Mouse (Mus musculus) forebrain, embryonic 12.5 days (tissue): ENCODE data around the gene Wdr4. TPM values are rescaled to one million over a fixed set of nuclear protein-coding genes. Genes with fewer than 3 reads are reported as not detected.
"Not testable (repeated sequence)": the region's sequence is repeated elsewhere in the genome, so short reads cannot be mapped to it uniquely, and the experiment has no call there.

Experiments used
- ATAC-seq: fragments of 200-750 bp; cut with Nextera tagmentation; 2 replicates; pipeline ENCODE4 v1.8.0; 2017; ENCODE audit warnings: moderate TSS enrichment; ENCODE audit not compliant: low FRiP score
- H3K27ac ChIP-seq: fragments of 300-500 bp; sonication (generic); 2 replicates; pipeline ENCODE4 v1.5.1; 2016; ENCODE audit warnings: mild to moderate bottlenecking
- H3K27me3 ChIP-seq: fragments of 300-500 bp; sonication (generic); 2 replicates; pipeline ENCODE4 v1.6.1; 2016; ENCODE audit warnings: mild to moderate bottlenecking
- H3K36me3 ChIP-seq: fragments of 300-500 bp; sonication (generic); replicated peaks from 2 replicates; pipeline ENCODE4 v1.6.1; 2016; ENCODE audit warnings: mild to moderate bottlenecking
- H3K4me1 ChIP-seq: fragments of 300-500 bp; sonication (generic); 2 replicates; pipeline ENCODE4 v1.6.1; 2016
- H3K4me2 ChIP-seq: fragments of 300-500 bp; sonication (generic); 2 replicates; pipeline ENCODE4 v1.6.1; 2016; ENCODE audit warnings: mild to moderate bottlenecking, moderate library complexity
- H3K4me3 ChIP-seq: fragments of 300-500 bp; sonication (generic); replicated peaks from 2 replicates; pipeline ENCODE4 v1.5.1; 2016; ENCODE audit warnings: mild to moderate bottlenecking
- H3K9ac ChIP-seq: fragments of 300-500 bp; sonication (generic); 2 replicates; pipeline ENCODE4 v1.6.1; 2016; ENCODE audit warnings: mild to moderate bottlenecking
- H3K9me3 ChIP-seq: fragments of 300-500 bp; sonication (generic); 2 replicates; pipeline ENCODE4 v1.6.1; 2016
- WGBS: fragments of 180-500 bp; shearing (Covaris S2); methylation state at CpG from one replicate; pipeline ENCODE4 v1.1.7; 2016; 5-methylcytosine and 5-hydroxymethylcytosine counted together
- polyA plus RNA-seq: library from polyadenylated mRNA; unstranded; fragments of >200 nt; fragmentation: Nextera tagmentation; extraction: Ambion mirVana; gene quantifications from 2 replicates; pipeline ENCODE4 v1.2.1, GENCODE M21; 2016

The Wdr4 gene
- polyA plus RNA-seq, 1 experiment from 2014 or later, result 43.2 TPM

DNA sequence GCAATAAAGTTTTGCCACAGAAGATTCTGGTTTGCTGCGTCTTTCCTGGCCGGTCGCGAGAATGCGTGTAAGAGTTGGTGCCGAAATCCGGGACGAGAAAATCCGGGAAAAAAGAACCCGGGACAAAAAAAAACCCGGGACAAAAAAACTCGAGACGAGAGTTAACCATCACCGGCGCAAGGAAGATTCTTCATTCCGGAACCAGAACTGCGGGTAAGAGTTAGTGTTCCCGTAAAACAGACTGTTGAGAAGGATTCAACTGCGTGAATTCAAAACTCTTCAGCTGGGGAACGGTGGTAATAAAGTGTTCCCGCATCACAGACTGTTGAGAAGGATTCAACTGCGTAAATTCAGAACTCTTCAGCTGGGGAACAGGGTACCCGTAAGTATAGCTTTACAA lies 32.8 kb upstream of the Wdr4 start:
- not testable (repeated sequence) for H3K9me3 ChIP-seq, H3K27ac ChIP-seq, H3K9ac ChIP-seq, ATAC-seq, H3K4me3 ChIP-seq, H3K36me3 ChIP-seq, H3K27me3 ChIP-seq, H3K4me2 ChIP-seq
- WGBS, result 94% methylated on average over 23 of the region's 23 CpGs
- H3K4me1 ChIP-seq, result peaks cover 12% of the 10 kb centered on the region

DNA sequence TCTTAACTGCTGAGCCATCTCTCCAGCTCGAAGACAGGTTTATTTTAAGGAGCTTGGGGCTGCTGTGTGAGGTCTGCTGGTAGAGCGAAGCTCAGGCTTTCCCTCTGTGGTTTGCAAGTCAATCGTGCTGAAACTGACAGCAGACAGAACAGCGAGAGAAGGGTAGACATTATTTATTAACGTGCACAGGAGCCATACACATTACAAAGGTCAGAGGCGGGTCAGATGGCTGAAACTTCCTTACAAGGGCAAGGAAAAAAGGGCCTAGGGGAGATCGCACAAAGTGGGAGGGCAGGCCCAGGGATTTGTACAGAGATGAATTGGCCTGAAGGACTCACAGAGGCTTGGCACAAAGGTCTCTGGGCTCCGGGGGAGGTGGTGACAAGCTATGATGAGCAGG lies 29.6 kb upstream of the Wdr4 start:
- Histone ChIP-seq H3K9ac (no peak overlapping the region), H3K4me1 (peaks cover 6% of the 10 kb centered on the region), H3K27ac (no peak overlapping the region), H3K27me3 (no peaks in the 10 kb centered on the region), H3K9me3 (0 out of 2 replicates have a peak, but pooled peaks cover 3% of the 10 kb centered on the region), H3K36me3 (no peaks in the 10 kb centered on the region), H3K4me2 (no peak overlapping the region), H3K4me3 (no peak overlapping the region)
- ATAC-seq, result no peak
- WGBS, result 71% methylated on average over 8 of the region's 8 CpGs

DNA sequence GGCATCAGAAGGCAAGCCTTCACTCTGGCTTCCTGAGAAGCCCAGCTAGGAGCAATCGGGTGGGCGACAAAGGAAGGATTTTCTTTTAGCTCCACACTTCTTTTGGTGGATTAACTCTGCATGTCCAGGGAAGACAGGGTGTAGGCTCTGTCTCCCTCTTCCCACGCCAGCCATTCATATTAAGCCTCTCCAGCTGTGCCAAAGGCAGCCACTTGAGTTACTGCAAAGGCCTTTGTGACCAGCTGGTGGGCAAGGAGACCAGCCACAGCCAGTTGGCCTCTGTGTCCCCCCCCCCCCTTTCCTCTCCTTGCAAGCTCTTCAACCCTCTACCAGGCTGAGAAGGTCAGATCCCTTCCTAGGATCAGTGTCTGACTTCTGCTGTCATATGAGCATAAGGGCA lies 28.2 kb upstream of the Wdr4 start:
- 16% methylated on average over 3 of the region's 3 CpGs for WGBS

DNA sequence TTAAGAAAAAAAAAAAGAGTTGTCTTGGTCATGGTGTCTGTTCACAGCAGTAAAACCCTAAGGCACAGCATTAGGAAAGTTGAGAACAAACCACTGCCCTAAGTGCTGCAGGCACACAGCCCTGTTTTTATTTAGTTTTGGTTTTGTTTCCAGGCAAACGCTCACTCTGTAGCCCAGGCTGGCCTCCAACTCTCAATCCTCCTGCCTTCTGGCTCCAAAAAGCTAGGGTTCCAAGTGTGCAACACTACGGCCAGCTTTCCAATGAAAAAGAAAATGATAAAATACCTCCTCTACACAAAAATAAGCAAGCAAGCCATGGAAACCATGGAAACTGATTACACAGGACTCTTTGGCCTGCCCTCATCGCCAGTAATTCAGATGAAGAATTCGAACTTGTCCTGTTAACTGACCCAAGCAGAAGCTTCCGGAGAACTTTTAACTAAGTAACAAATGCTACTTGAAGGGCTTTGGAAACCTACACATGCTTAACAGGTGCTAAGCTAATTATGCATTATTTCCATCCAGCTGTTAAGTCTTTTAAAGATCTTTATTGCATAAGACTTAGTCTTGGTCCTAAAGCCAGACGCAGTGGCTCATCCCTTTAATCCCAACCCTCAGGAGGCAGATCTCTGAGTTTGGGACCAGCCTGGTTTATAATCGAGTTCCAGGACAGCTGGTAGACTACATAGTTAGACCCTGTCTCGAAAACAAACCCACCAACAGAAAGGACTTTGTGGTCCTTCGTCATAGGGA lies 26.8 kb upstream of the Wdr4 start:
- H3K27me3 ChIP-seq, result no peaks in the 10 kb centered on the region
- H3K4me3 ChIP-seq, result no peak overlapping the region
- no peaks in the 10 kb centered on the region for H3K36me3 ChIP-seq
- 88% methylated on average over 9 of the region's 9 CpGs for WGBS
- no peak overlapping the region for H3K9ac ChIP-seq
- peaks cover 10% of the 10 kb centered on the region for H3K4me1 ChIP-seq
- H3K4me2 ChIP-seq, result no peak overlapping the region
- no peak for ATAC-seq
- no peak overlapping the region for H3K27ac ChIP-seq
- 0 out of 2 replicates have a peak, but pooled peaks cover 3% of the 10 kb centered on the region for H3K9me3 ChIP-seq

More for the DNA sequence above, 28.2 kb upstream of the Wdr4 start:
- Histone ChIP-seq H3K9ac (no peak overlapping the region), H3K27ac (no peak overlapping the region), H3K4me3 (no peak overlapping the region), H3K9me3 (0 out of 2 replicates have a peak, but pooled peaks cover 3% of the 10 kb centered on the region), H3K4me1 (peaks cover 8% of the 10 kb centered on the region), H3K4me2 (no peak overlapping the region), H3K36me3 (no peaks in the 10 kb centered on the region), H3K27me3 (no peaks in the 10 kb centered on the region)
- ATAC-seq, result no peak

DNA sequence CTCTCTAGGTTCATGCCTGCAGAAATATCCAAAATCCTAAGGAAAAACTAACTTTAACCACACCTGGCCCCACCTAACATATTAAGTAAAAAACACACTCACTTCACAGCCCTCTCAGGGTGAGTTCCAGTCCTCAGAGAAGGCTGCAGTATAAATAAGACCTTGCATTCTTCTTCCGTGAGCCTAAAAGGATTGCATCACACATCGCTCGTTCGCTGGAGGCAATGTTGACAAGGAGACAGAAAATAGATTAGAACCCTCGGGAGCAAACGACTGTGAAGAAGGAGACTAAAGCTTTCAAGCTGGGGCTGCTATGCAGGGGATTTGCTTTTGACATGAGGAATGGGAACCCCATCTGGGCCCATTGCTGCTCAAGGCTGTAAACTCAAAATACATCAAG lies 23.8 kb upstream of the Wdr4 start:
- Histone ChIP-seq H3K4me2 (no peak overlapping the region), H3K27me3 (no peaks in the 10 kb centered on the region), H3K4me3 (no peak overlapping the region), H3K36me3 (no peaks in the 10 kb centered on the region), H3K9ac (no peak overlapping the region), H3K4me1 (peaks cover 24% of the 10 kb centered on the region), H3K9me3 (0 out of 2 replicates have a peak, but pooled peaks cover 3% of the 10 kb centered on the region), H3K27ac (no peak overlapping the region)
- WGBS, result 34% methylated on average over 6 of the region's 6 CpGs
- ATAC-seq, result no peak

DNA sequence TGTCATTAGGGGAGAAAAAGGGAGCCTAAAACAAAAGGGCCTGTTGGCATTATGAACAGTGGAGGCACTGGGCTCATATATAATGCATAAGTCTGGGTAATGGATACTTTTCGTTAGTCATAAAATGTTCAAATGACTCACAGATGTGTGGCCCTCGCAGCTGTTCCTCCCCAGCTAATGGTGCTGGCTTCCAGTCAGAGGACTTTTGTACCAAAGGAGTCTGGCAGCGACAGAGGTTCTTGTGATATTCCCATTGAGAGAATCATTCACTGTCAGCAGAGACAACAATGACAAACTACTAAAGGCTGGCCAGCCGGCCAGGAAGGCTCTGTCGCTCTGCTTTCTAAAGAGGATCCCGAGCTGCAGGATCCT lies 21.7 kb upstream of the Wdr4 start:
- Histone ChIP-seq H3K27me3 (no peaks in the 10 kb centered on the region), H3K36me3 (no peaks in the 10 kb centered on the region), H3K9me3 (0 out of 2 replicates have a peak, but pooled peaks cover 1% of the 10 kb centered on the region), H3K27ac (peak overlapping the region; percentile 56; the same call in 1 of the 2 replicates), H3K4me2 (no peak overlapping the region), H3K4me1 (peaks cover 18% of the 10 kb centered on the region), H3K9ac (no peak overlapping the region), H3K4me3 (no peak overlapping the region)
- 39% methylated on average over 6 of the region's 6 CpGs for WGBS
- no peak for ATAC-seq

DNA sequence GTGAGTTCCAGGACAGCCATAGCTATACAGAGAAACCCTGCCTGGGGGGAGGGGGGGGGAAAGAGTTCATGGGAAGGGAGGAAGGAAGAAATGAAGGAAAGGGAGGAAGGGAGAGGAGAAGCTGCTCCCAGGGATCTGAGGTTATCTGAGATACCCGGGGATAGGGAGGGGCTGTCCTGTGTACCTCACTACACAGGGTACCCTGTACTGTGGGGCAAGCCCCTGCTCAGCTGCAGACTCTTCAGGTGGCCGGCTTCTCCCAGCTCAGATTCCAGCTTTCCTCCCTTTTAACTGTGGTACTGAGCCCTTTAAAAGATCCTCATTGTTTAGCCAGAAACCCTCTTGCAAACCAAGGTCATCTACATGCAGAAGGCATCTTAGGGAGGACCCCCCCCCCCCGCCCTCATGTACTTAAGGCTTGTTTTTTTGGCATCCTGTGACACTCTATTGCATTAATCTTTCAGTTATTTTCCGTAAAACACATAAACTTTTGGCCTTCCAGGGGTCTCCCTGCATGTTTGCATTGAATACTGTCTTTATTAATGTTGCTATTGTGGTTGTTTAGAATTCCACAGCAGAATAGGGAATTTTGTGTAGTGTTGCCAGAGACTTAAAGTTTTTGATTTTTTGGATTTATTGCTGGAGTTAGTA lies 21.2 kb upstream of the Wdr4 start:
- Histone ChIP-seq H3K4me1 (peaks cover 20% of the 10 kb centered on the region), H3K27ac (no peak overlapping the region), H3K4me2 (no peak overlapping the region), H3K9me3 (no peaks in the 10 kb centered on the region), H3K36me3 (no peaks in the 10 kb centered on the region), H3K4me3 (no peak overlapping the region), H3K9ac (no peak overlapping the region), H3K27me3 (no peaks in the 10 kb centered on the region)
- 58% methylated on average over 4 of the region's 4 CpGs for WGBS
- ATAC-seq, result no peak

DNA sequence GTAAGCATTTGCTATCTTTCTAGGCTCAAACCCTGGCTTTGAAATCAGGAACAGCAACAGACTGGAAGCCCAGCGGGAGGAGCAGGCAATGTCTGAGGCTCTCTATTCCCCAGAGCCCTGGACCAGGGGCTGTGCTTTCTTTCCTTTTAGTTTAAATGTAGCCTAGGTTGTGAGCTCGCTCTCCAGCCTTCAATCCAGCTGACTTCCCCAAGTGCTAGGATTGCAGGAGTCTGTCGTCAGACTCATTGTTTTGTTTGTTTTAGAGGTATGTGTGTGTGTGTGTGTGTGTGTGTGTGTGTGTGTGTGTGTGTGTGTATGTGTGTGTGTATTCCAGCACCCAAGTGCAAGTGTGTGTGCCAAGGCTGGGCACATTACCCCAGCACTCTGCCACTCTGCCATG lies 20.3 kb upstream of the Wdr4 start:
- Histone ChIP-seq H3K4me3 (no peak overlapping the region), H3K9me3 (no peaks in the 10 kb centered on the region), H3K4me2 (no peak overlapping the region), H3K27ac (no peak overlapping the region), H3K36me3 (no peaks in the 10 kb centered on the region), H3K27me3 (no peaks in the 10 kb centered on the region), H3K9ac (no peak overlapping the region), H3K4me1 (peaks cover 29% of the 10 kb centered on the region)
- no peak for ATAC-seq
- WGBS, result 68% methylated on average over 3 of the region's 3 CpGs

DNA sequence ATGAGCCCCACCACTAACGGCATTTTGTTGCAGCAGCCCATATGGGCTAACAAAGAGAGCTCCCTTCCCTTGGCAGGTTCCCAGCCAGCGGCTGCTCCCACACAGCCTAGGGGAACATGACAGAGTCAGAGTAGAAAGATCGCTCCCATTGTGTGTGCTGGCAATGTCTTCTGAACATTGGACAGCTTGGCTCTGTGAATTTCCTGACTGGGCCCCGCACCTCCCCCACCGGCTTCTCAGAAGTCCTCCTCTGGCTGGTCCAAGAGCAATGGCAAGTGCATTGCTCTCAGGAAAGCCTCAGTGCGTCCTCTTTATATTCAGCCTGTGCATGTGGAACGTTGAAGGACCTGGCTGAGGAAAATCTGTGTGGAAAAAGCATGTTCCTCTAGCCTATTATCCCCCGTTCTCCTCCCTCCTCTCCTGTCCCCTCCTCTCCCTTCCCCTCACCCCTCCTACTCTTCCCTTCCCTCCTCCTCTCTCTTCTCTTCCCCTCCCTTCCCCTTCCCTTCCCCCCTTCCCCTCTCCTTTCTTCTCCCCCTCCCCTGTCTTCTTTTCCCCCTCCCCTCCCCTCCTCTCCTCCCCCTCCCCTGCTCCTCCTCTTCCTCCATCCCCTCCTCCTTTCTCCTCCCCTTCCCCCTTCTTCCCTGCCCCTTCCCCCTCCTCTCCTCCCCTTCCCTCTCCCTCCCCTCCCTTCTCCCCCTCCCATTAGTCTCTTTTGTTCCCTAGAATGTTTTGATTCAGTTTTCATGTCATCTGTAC lies 16.3 kb upstream of the Wdr4 start:
- Histone ChIP-seq H3K4me1 (peaks cover 23% of the 10 kb centered on the region), H3K4me3 (no peak overlapping the region), H3K27ac (peak overlapping the region; percentile 95), H3K4me2 (peak overlapping the region; percentile 27), H3K36me3 (peaks cover 11% of the 10 kb centered on the region), H3K9me3 (no peaks in the 10 kb centered on the region), H3K27me3 (no peaks in the 10 kb centered on the region), H3K9ac (peak overlapping the region; percentile 40; the same call in 1 of the 2 replicates)
- peak; percentile 90 for ATAC-seq
- 23% methylated on average over 8 of the region's 8 CpGs for WGBS

DNA sequence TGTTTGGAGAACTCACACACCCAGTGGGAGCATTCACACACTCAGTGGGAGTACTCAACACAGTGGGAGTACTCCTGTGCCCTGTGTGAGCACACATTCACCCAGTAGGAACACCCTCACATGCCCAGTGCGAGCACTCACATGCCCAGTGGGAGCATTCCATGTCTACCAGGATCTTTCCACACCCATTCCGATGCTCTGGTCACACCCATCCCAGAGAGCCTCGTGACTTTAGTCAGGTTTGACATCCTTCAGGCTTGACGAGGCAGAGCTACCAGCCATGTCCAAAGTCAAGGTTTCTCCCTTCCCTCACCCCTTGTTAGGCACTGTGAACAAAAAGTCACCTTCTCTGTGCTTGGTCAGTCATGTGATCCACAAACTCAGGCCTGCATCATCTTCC lies 15.6 kb upstream of the Wdr4 start:
- H3K9ac ChIP-seq, result peak overlapping the region; percentile 40; the same call in 1 of the 2 replicates
- H3K4me3 ChIP-seq, result no peak overlapping the region
- WGBS, result 81% methylated on average over 4 of the region's 4 CpGs
- no peaks in the 10 kb centered on the region for H3K9me3 ChIP-seq
- H3K27me3 ChIP-seq, result no peaks in the 10 kb centered on the region
- H3K4me2 ChIP-seq, result peak overlapping the region; percentile 27
- peak overlapping the region; percentile 95 for H3K27ac ChIP-seq
- H3K36me3 ChIP-seq, result peaks cover 14% of the 10 kb centered on the region
- H3K4me1 ChIP-seq, result peaks cover 18% of the 10 kb centered on the region
- peak; percentile 5; the same call in 1 of the 2 replicates for ATAC-seq

DNA sequence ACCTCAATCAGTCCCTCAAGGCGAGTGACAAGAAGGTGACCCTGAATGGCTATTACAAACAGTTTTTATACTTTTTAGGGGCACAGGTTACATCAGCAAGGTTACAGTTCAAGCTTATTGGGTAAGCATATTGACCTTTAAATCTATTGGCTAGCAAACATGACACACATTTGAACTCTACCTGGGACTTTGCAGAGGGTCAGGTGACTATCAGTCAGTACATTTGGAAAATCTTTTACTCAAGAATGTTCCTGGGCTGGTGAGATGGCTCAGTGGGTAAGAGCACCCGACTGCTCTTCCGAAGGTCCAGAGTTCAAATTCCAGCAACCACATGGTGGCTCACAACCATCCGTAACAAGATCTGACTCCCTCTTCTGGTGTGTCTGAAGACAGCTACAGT lies 12.6 kb upstream of the Wdr4 start:
- not testable (repeated sequence) for H3K9ac ChIP-seq, H3K4me2 ChIP-seq, ATAC-seq, H3K27ac ChIP-seq, H3K27me3 ChIP-seq, H3K9me3 ChIP-seq, H3K4me3 ChIP-seq
- WGBS, result 98% methylated on average over 4 of the region's 4 CpGs
- Histone ChIP-seq H3K36me3 (peaks cover 36% of the 10 kb centered on the region), H3K4me1 (peaks cover 14% of the 10 kb centered on the region)

DNA sequence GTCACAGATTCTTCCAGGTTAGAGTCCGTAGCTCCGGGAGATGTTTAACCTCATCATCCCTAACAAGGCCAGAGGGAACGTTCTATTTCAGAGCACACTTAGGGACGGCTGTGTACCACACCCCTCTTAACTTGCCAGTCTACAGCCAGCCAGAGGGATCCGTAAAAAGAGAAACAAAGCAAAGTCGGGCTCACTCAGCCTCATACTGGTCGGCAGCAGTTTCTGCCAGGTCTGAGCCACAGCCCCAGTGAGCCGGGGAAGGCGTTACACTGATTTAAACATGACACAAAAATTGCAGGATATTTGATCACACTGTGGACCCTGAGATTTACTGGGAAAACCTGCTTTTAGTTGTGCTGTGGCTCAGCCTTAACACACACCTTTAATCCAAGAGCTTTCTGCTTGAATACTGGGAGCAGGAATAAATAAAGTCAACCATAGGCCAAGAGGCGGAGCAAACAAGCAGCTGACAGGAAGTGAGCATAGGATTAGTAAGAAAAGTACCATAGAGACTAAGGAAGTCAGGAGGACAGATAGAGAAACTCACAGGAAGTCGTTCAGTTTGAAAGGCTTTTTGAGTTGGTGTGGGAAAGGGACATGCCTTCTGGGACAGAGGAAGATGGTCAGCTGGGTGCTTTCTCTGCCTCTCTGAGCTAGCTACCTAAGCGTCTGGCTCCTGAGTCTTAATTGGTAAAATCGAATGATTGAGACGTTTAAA lies 11.8 kb upstream of the Wdr4 start:
- peaks cover 43% of the 10 kb centered on the region for H3K36me3 ChIP-seq
- no peak overlapping the region for H3K27ac ChIP-seq
- no peak overlapping the region for H3K4me2 ChIP-seq
- no peaks in the 10 kb centered on the region for H3K27me3 ChIP-seq
- H3K4me1 ChIP-seq, result peaks cover 14% of the 10 kb centered on the region
- H3K4me3 ChIP-seq, result no peak overlapping the region
- no peak overlapping the region for H3K9ac ChIP-seq
- no peak for ATAC-seq
- no peaks in the 10 kb centered on the region for H3K9me3 ChIP-seq
- WGBS, result 90% methylated on average over 14 of the region's 14 CpGs
